Mouse (Mus musculus) gastrocnemius, adult 18-20 months (tissue): ENCODE data around the gene Ptprm. TPM values are rescaled to one million over a fixed set of nuclear protein-coding genes. Genes with fewer than 3 reads are reported as not detected.
"Not testable (repeated sequence)": the region's sequence is repeated elsewhere in the genome, so short reads cannot be mapped to it uniquely, and the experiment has no call there.

ENCODE experiments used
- DNase-seq: peaks from one replicate; pipeline ENCODE4 v3.0.0; 2021; ENCODE audit warnings: low spot score
- total RNA-seq, 2 experiments: library from RNA; stranded (reverse); gene quantifications; 2 replicates each; pipeline ENCODE4 v1.2.3; 2021

The Ptprm gene
- total RNA-seq, 2 experiments from 2014 or later, result 24.8 to 24.9 TPM

- DNase-seq, result no peak
Measured at GRCm38 (mm10) chr17:66880969-66881701, 473.1 kb downstream of the Ptprm start.

GRCm38 (mm10) chr17:66879151-66879550, 475.1 kb downstream of the Ptprm start:
- no peak for DNase-seq

- DNase-seq, result no peak
Measured at GRCm38 (mm10) chr17:66877582-66877981, 476.7 kb downstream of the Ptprm start.

- DNase-seq, result no peak
Measured at GRCm38 (mm10) chr17:66874810-66875209, 479.4 kb downstream of the Ptprm start.

GRCm38 (mm10) chr17:66871396-66871795, 482.9 kb downstream of the Ptprm start:
- no peak for DNase-seq

- DNase-seq, result no peak
Measured at GRCm38 (mm10) chr17:66869581-66870002, 484.7 kb downstream of the Ptprm start.

GRCm38 (mm10) chr17:66864441-66864840, 489.8 kb downstream of the Ptprm start:
- no peak for DNase-seq

GRCm38 (mm10) chr17:66861557-66861956, 492.7 kb downstream of the Ptprm start:
- no peak for DNase-seq

- peak; percentile 10 for DNase-seq
Measured at GRCm38 (mm10) chr17:66858757-66859156, 495.5 kb downstream of the Ptprm start.

- DNase-seq, result no peak
Measured at GRCm38 (mm10) chr17:66852496-66852895, 501.8 kb downstream of the Ptprm start.

GRCm38 (mm10) chr17:66847011-66847410, 507.2 kb downstream of the Ptprm start:
- not testable (repeated sequence) for DNase-seq

- DNase-seq, result no peak
Measured at GRCm38 (mm10) chr17:66822347-66822746, 531.9 kb downstream of the Ptprm start.

GRCm38 (mm10) chr17:66817380-66817779, 536.9 kb downstream of the Ptprm start:
- no peak for DNase-seq

- DNase-seq, result no peak
Measured at GRCm38 (mm10) chr17:66815921-66816320, 538.3 kb downstream of the Ptprm start.

GRCm38 (mm10) chr17:66813786-66814185, 540.5 kb downstream of the Ptprm start:
- no peak for DNase-seq

GRCm38 (mm10) chr17:66813346-66813745, 540.9 kb downstream of the Ptprm start:
- DNase-seq, result no peak

- DNase-seq, result peak; percentile 29
Measured at GRCm38 (mm10) chr17:66809786-66810185, 544.5 kb downstream of the Ptprm start.

- no peak for DNase-seq
Measured at GRCm38 (mm10) chr17:66808186-66808585, 546.1 kb downstream of the Ptprm start.

- DNase-seq, result no peak
Measured at GRCm38 (mm10) chr17:66801831-66802687, 552.2 kb downstream of the Ptprm start.

GRCm38 (mm10) chr17:66800231-66800630, 554.0 kb downstream of the Ptprm start:
- no peak for DNase-seq

GRCm38 (mm10) chr17:66786166-66786565, 568.1 kb downstream of the Ptprm start:
- DNase-seq, result no peak

- no peak for DNase-seq
Measured at GRCm38 (mm10) chr17:66785586-66785985, 568.7 kb downstream of the Ptprm start.

- DNase-seq, result no peak
Measured at GRCm38 (mm10) chr17:66783601-66784000, 570.7 kb downstream of the Ptprm start.
